Comparison of ENCODE assay signal across 23 mouse cellular contexts in the genomic region with DNA sequence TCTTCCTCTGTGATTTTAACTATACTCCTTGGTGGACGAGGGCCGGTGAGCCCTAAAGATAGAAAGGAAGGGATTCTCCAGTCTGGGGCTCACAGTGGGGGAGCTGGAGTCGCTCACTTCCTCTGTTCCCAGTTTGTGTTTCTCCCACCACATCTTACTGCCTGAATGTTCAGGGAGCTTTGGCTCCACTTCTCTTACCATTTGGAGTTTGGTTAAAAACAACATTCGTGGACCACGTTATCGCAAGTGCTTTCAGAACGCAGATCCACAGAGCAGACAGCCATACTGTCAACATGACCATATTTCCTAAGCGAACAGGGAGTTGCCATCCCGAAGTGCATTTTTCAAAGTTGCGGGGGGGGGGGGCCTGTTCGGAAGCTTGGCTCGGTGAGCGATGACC.
DNase-seq lines count a peak whose midpoint lies in the region; ATAC-seq and TF ChIP-seq lines count a peak whose summit lies in the region.
"Had no signal": no experiment of that assay in that cellular context is flagged by ENCODE, and none has a peak within 500 bp of the region (broad histone marks: within the 10 kb centered on the region; RNA-seq: fewer than 3 reads in every experiment).

No protein-coding gene starts in this region.

- H3K4me2 ChIP-seq in forebrain, embryonic 16.5 days (ENCODE audit: low read length), result no peak overlapping the region
- no peak overlapping the region for H3K4me2 ChIP-seq in forebrain, embryonic 12.5 days
- peak overlapping the region; percentile 21; the same call in 1 of the 2 replicates for H3K4me2 ChIP-seq in forebrain, postnatal 0 days (ENCODE audit: low read depth)
- no peak overlapping the region for H3K4me2 ChIP-seq in forebrain, embryonic 11.5 days (ENCODE audit: low read depth, low read length, severe bottlenecking)

- no peaks in the 10 kb centered on the region for H3K9me3 ChIP-seq in forebrain, embryonic 16.5 days (ENCODE audit: control insufficient read depth, low read length)
- H3K9me3 ChIP-seq in forebrain, embryonic 12.5 days, result no peaks in the 10 kb centered on the region
- no peaks in the 10 kb centered on the region for H3K9me3 ChIP-seq in forebrain, postnatal 0 days (ENCODE audit: low read length)
- no peaks in the 10 kb centered on the region for H3K9me3 ChIP-seq in forebrain, embryonic 11.5 days (ENCODE audit: control insufficient read depth, low read length)

- no peaks in the 10 kb centered on the region for H3K36me3 ChIP-seq in forebrain, embryonic 16.5 days (ENCODE audit: control insufficient read depth, insufficient read depth)
- no peaks in the 10 kb centered on the region for H3K36me3 ChIP-seq in forebrain, embryonic 12.5 days (replicated peaks)
- no peaks in the 10 kb centered on the region for H3K36me3 ChIP-seq in forebrain, postnatal 0 days (ENCODE audit: insufficient read depth)
- H3K36me3 ChIP-seq in forebrain, embryonic 11.5 days (ENCODE audit: control insufficient read depth, insufficient read depth, low read length), result no peaks in the 10 kb centered on the region
- H3K36me3 ChIP-seq: G1E had no signal

- no peak overlapping the region for H3K9ac ChIP-seq in forebrain, embryonic 16.5 days (replicated peaks; ENCODE audit: low read depth, low read length)
- H3K9ac ChIP-seq in forebrain, embryonic 12.5 days, result no peak overlapping the region
- no peak overlapping the region for H3K9ac ChIP-seq in forebrain, postnatal 0 days
- H3K9ac ChIP-seq in forebrain, embryonic 11.5 days (ENCODE audit: low read length), result no peak overlapping the region

- ATAC-seq in forebrain, embryonic 16.5 days, result peak; percentile 41
- no peak for ATAC-seq in forebrain, embryonic 12.5 days (ENCODE audit: low FRiP score)
- peak; percentile 68 for ATAC-seq in forebrain, postnatal 0 days
- ATAC-seq in forebrain, embryonic 11.5 days (replicated peaks; ENCODE audit: low FRiP score), result no peak
- ATAC-seq: activated CD4-positive, CD25-positive, alpha-beta regulatory T cell, adult 4 months; CD4-positive, CD25-positive, alpha-beta regulatory T cell, adult 4 months; Patski had no signal

- no peaks in the 10 kb centered on the region for H3K27me3 ChIP-seq in forebrain, embryonic 16.5 days (replicated peaks; ENCODE audit: control insufficient read depth, insufficient read depth, low read length)
- no peaks in the 10 kb centered on the region for H3K27me3 ChIP-seq in forebrain, embryonic 12.5 days
- no peaks in the 10 kb centered on the region for H3K27me3 ChIP-seq in forebrain, postnatal 0 days (ENCODE audit: insufficient read depth, low read length)
- no peaks in the 10 kb centered on the region for H3K27me3 ChIP-seq in forebrain, embryonic 11.5 days (ENCODE audit: control insufficient read depth, insufficient read depth, low read length)

- TF ChIP-seq CTCF in forebrain, postnatal 0 days (IDR thresholded peaks at IDR 0.05; ENCODE audit: low read depth), result no peak
- no peak for TF ChIP-seq CTCF in brain, embryonic 14.5 days (IDR thresholded peaks at IDR 0.05; ENCODE audit: borderline replicate concordance, extremely low read depth, insufficient read depth, insufficient read length)

- DNase-seq in forebrain, postnatal 0 days, result peak; percentile 58
- DNase-seq in forebrain, embryonic 11.5 days (ENCODE audit: low spot score), result no peak
- peak; percentile 27 for DNase-seq in brain, embryonic 14.5 days (ENCODE audit: low read depth)
- DNase-seq in brain, embryonic 18.5 days (ENCODE audit: low read depth, low spot score), result peak; percentile 45
- DNase-seq in kidney, postnatal 25 days, result no peak
- DNase-seq in cerebellum, adult 9-11 months, result no peak
- DNase-seq: adrenal gland, adult 2 months; adrenal gland, adult 8-10 months; adrenal gland, postnatal 10 days; adrenal gland, postnatal 14 days; adrenal gland, postnatal 25 days; adrenal gland, postnatal 36 days; B cell, adult 2 months; cerebellum, adult 11 months; cerebellum, adult 11-12 months; cerebellum, adult 18-20 months; cerebellum, adult 2 months had no signal

- H3K4me1 ChIP-seq in forebrain, embryonic 16.5 days (replicated peaks; ENCODE audit: control insufficient read depth, insufficient read depth, low read length), result peaks cover 12% of the 10 kb centered on the region; the same call in 1 of the 2 replicates
- H3K4me1 ChIP-seq in forebrain, embryonic 12.5 days, result peaks cover 10% of the 10 kb centered on the region
- no peaks in the 10 kb centered on the region; the same call in 1 of the 2 replicates for H3K4me1 ChIP-seq in forebrain, postnatal 0 days (ENCODE audit: insufficient read depth)
- no peaks in the 10 kb centered on the region for H3K4me1 ChIP-seq in forebrain, embryonic 11.5 days (replicated peaks; ENCODE audit: control insufficient read depth, insufficient read depth, low read length)

- no peak overlapping the region for H3K27ac ChIP-seq in forebrain, embryonic 16.5 days (ENCODE audit: low read length)
- no peak overlapping the region for H3K27ac ChIP-seq in forebrain, embryonic 12.5 days
- no peak overlapping the region for H3K27ac ChIP-seq in forebrain, postnatal 0 days (ENCODE audit: low read depth, low read length)
- H3K27ac ChIP-seq in forebrain, embryonic 11.5 days (ENCODE audit: low read depth, low read length), result no peak overlapping the region

- TF ChIP-seq POLR2A in brain, embryonic 14.5 days (IDR thresholded peaks at IDR 0.05; ENCODE audit: borderline replicate concordance, extremely low read depth, insufficient read depth, insufficient read length, poor library complexity, severe bottlenecking), result no peak

- H3K4me3 ChIP-seq in forebrain, embryonic 16.5 days (replicated peaks; ENCODE audit: low read length), result no peak overlapping the region
- no peak overlapping the region for H3K4me3 ChIP-seq in forebrain, embryonic 12.5 days (replicated peaks)
- H3K4me3 ChIP-seq in forebrain, postnatal 0 days (ENCODE audit: low read depth, low read length), result no peak overlapping the region
- H3K4me3 ChIP-seq in forebrain, embryonic 11.5 days (ENCODE audit: low read depth, low read length), result no peak overlapping the region

- WGBS in forebrain, embryonic 16.5 days, result 68% methylated on average over 13 of the region's 13 CpGs
- WGBS in forebrain, embryonic 12.5 days, result 84% methylated on average over 13 of the region's 13 CpGs
- WGBS in forebrain, postnatal 0 days, result 60% methylated on average over 13 of the region's 13 CpGs
- WGBS in forebrain, embryonic 11.5 days, result 88% methylated on average over 13 of the region's 13 CpGs

Comparison
In these comparisons a context has a peak if more than half of its experiments do, and no peak if none do; other contexts are left out.
1. ATAC-seq: peak in forebrain, embryonic 16.5 days (single experiment) and forebrain, postnatal 0 days (single experiment); none in forebrain, embryonic 12.5 days (single experiment) and forebrain, embryonic 11.5 days (single experiment).
2. DNase-seq: peak in forebrain, postnatal 0 days (single experiment), brain, embryonic 14.5 days (single experiment) and brain, embryonic 18.5 days (single experiment); none in forebrain, embryonic 11.5 days (single experiment), kidney, postnatal 25 days (0 of 2) and cerebellum, adult 9-11 months (single experiment).